Mouse (Mus musculus) embryonic fibroblast, embryonic 13.5 days (primary cell): ENCODE measurements around the gene Fcrl6.

ENCODE experiments used
- CTCF ChIP-seq: IDR thresholded peaks from 2 replicates; pipeline ENCODE4 v1.5.1; 2011; ENCODE audit warnings: mild to moderate bottlenecking, control low read depth, low read length, moderate library complexity, borderline replicate concordance; ENCODE audit not compliant: insufficient read depth
- POLR2A ChIP-seq: IDR thresholded peaks from 2 replicates; pipeline ENCODE4 v1.6.1; 2011; ENCODE audit warnings: low read depth, mild to moderate bottlenecking, control low read depth, low read length, moderate library complexity

DNA sequence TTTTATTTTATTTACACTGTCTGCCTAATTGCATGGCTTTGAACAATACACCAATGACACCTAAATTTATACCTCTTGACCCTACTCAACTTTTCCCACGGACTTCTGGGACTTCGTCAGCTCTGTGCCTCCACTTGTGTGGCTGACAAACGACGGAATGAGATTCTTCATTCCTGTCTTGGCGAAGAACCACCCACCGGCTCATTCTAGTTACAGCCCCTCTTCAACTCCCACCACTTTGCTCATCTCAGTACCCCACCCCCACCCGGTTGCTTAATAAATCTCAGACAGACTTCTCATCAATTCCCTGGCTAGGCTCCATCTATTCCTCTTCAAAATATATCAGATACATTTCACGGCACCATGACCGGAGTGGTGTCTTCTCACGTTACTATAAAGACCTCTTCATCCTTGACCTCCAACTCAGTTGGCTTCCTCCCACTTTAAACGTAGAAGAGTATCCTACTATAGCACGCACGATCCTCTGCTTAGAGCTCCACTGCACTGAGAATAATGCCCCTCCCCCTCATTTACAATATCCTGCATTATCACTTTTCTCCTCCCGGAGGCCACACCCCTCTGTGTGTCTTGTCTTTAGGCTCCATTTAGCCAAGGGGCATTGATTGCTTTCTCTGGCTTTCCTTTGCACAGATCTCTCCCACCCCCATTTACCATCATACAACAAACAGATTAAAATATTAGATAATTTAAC lies 15.2 kb upstream of the Fcrl6 start:
- TF ChIP-seq POLR2A (no peak), CTCF (no peak)
